In the genomic region with DNA sequence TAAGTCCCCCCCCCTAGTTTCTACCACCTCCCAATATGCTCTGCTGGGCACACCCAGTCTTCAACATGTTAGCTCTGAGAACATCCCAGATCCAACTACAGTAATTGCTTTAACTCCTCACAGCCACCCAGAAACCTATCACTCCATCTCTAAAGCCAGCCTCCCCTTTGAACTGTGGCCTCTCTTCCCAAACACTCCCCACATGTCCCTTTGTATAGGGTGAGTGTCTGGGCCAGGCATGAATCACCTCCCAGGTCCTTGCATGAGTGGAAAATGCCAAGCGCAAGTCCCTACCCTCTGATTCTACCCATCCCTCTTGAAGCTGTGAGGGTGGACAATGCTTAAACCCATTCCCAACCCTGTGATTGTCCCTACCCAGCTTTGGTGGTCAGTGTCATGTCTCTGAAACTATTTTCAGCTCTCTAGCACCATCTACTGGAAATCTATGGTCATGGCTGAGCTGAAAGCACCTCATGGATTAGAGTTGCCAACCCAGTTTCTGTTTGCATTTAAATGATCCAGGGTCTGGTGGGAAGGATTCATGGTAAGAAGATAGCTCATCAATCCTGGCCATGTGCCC, we compare ENCODE assay signal across 8 mouse cellular contexts.
DNase-seq lines count a peak whose midpoint lies in the region; ATAC-seq and TF ChIP-seq lines count a peak whose summit lies in the region.

No protein-coding gene starts in this region.

- peak; percentile 30; the same call in 1 of the 2 replicates for ATAC-seq in heart, postnatal 0 days (ENCODE audit: insufficient read depth, low read depth)
- peak; percentile 52; the same call in 1 of the 2 replicates for ATAC-seq in megakaryocyte, adult 5-6 weeks (ENCODE audit: poor library complexity, severe bottlenecking)

- H3K36me3 ChIP-seq in heart, postnatal 0 days (replicated peaks; ENCODE audit: control insufficient read depth, insufficient read depth, low read length): no peaks in the 10 kb centered on the region

- H3K27me3 ChIP-seq in heart, postnatal 0 days (ENCODE audit: control insufficient read depth, insufficient read depth, low read length): no peaks in the 10 kb centered on the region

- DNase-seq in thymus, postnatal 0 days (ENCODE audit: low spot score): peak; percentile 34
- no peak for DNase-seq in thymus, adult 18-20 months
- DNase-seq in cerebellum, postnatal 10 days: peak; percentile 75 to 86
- peak; percentile 9 for DNase-seq in heart, postnatal 0 days (ENCODE audit: low spot score)
- peak; percentile 30 to 71 for DNase-seq in layer of hippocampus, adult 18-20 months (ENCODE audit: low spot score in 2 of 2)
- peak; percentile 3 for DNase-seq in skeletal muscle tissue, adult 2 months (ENCODE audit: low read depth, low spot score)
- no peak for DNase-seq in adrenal gland, postnatal 25 days

- no peak overlapping the region for H3K27ac ChIP-seq in heart, postnatal 0 days (ENCODE audit: low read depth)

- H3K4me2 ChIP-seq in heart, postnatal 0 days (ENCODE audit: low read depth, low read length): no peak overlapping the region

- 85% methylated on average over 1 of the region's 1 CpGs for WGBS in heart, postnatal 0 days

- no peak for TF ChIP-seq EP300 in heart, postnatal 0 days (IDR thresholded peaks at IDR 0.05; ENCODE audit: low read depth)

- no peak overlapping the region for H3K4me3 ChIP-seq in heart, postnatal 0 days (ENCODE audit: low read depth, low read length)

- no peaks in the 10 kb centered on the region for H3K9me3 ChIP-seq in heart, postnatal 0 days (replicated peaks; ENCODE audit: control insufficient read depth, low read length)

- peak; percentile 83 for TF ChIP-seq CTCF in heart, postnatal 0 days (IDR thresholded peaks at IDR 0.05; ENCODE audit: low read depth)

- no peak overlapping the region for H3K9ac ChIP-seq in heart, postnatal 0 days (replicated peaks; ENCODE audit: low read depth, low read length)

- no peaks in the 10 kb centered on the region for H3K4me1 ChIP-seq in heart, postnatal 0 days (ENCODE audit: control insufficient read depth, insufficient read depth)

Comparison
In these comparisons a context has a peak if more than half of its experiments do, and no peak if none do; other contexts are left out.
1. DNase-seq: peak in thymus, postnatal 0 days (single experiment), cerebellum, postnatal 10 days (2 of 2), heart, postnatal 0 days (single experiment), layer of hippocampus, adult 18-20 months (2 of 2) and skeletal muscle tissue, adult 2 months (single experiment); none in thymus, adult 18-20 months (0 of 2) and adrenal gland, postnatal 25 days (single experiment).